Mouse (Mus musculus): Measurements from ENCODE around the gene Tshz3. TPM values are rescaled to one million over a fixed set of nuclear protein-coding genes. Genes with fewer than 3 reads are reported as not detected.

Gene Tshz3
- polyA plus RNA-seq, 1 experiment from 2014 or later, result 104 TPM

DNA sequence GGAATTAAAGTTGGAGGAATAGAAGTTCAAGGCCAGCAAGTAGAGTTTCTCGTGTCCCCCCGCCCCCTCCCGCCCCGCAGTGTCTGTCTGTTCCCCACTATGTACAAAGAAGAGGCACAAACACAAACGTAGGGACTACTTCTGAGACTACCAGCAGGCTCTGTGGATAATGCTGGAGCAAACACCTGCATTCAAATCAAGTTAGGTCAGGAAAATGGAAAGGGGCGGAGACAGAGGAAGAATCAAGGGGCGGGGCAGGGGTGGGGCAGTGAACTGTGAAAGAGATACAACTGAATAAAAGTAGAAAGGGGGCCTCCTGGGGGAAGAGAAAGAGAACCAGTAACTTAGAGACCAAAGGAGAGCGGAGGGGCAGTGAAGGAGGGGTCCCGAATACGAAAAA lies 19.4 kb upstream of the Tshz3 start:
- Histone ChIP-seq H3K4me3 (ENCODE audit: low read depth, low read length) (no peak overlapping the region), H3K27ac (ENCODE audit: low read depth, low read length) (no peak overlapping the region), H3K4me1 (ENCODE audit: control insufficient read depth, insufficient read depth, low read length) (peaks cover 13% of the 10 kb centered on the region), H3K9ac (replicated peaks; ENCODE audit: low read depth, low read length) (no peak overlapping the region), H3K4me2 (ENCODE audit: low read depth, low read length) (peak overlapping the region; percentile 50; the same call in 1 of the 2 replicates), H3K27me3 (ENCODE audit: control insufficient read depth, insufficient read depth, low read length) (no peaks in the 10 kb centered on the region), H3K36me3 (ENCODE audit: control insufficient read depth, insufficient read depth, low read length) (no peaks in the 10 kb centered on the region), H3K9me3 (ENCODE audit: control insufficient read depth, low read length) (no peaks in the 10 kb centered on the region)
- WGBS, result 7% methylated on average over 10 of the region's 10 CpGs
- no peak for ATAC-seq (ENCODE audit: low read depth)

DNA sequence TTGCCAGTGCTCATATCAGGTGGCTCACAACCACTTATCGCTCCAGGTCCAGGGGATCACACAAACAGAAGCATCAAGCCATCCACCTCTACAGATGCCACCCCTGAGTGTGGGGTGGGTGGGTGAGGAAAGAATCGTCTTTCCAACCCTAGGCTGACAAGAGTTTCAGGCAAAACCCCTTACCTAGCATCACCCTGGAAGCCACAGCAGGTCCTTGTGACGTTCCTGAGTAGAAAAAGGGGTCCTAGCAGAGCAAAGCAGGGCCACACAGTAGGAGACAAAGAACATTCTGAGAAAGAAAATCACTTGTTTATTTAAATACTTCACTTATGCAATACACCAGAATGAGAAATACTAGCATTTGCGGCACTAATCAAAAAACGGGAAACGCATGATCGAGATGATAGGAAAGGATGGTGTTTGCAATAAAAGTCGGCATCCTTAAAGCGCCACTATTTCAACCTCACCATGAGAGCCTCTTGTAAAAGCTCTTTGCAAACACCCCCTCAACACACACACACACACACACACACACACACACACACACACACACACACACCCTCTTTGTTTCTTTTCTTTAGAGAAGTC lies 18.8 kb upstream of the Tshz3 start:
- Histone ChIP-seq H3K9ac (replicated peaks; ENCODE audit: low read depth, low read length) (no peak overlapping the region), H3K36me3 (ENCODE audit: control insufficient read depth, insufficient read depth, low read length) (no peaks in the 10 kb centered on the region), H3K4me1 (ENCODE audit: control insufficient read depth, insufficient read depth, low read length) (peaks cover 13% of the 10 kb centered on the region), H3K4me3 (ENCODE audit: low read depth, low read length) (no peak overlapping the region), H3K27ac (ENCODE audit: low read depth, low read length) (no peak overlapping the region), H3K4me2 (ENCODE audit: low read depth, low read length) (peak overlapping the region; percentile 50), H3K9me3 (ENCODE audit: control insufficient read depth, low read length) (no peaks in the 10 kb centered on the region), H3K27me3 (ENCODE audit: control insufficient read depth, insufficient read depth, low read length) (no peaks in the 10 kb centered on the region)
- WGBS, result 1% methylated on average over 9 of the region's 9 CpGs
- no peak for ATAC-seq (ENCODE audit: low read depth)

DNA sequence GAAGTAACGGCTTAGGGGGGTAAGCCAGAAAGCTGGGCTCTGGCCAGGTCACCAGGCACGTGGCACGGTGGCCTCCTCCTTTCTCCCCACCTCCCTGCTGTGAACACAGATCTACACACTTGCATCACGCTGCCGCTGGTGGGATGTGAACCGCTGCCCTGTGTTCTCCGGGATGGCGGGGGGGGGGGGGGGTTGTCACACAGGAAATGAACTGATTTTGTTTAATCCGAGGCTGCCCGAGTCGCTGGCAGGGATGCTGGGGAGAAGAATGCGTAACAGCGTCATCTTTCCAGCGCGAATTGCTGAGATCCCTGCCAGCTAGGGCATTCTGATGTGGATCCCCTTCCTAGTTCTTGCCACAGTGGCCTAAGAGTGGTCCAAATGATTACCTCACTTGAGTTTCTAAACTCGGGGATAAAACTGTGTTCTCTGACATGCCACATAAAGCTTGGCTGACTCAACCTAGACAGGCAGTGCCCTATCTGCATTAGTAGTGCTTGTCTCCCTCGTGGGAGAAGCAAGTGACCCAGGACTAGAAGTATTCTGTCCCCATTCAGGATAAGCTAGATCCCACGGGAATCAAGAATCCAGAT lies 18.0 kb upstream of the Tshz3 start:
- no peak overlapping the region for H3K27ac ChIP-seq (ENCODE audit: low read depth, low read length)
- peaks cover 13% of the 10 kb centered on the region for H3K4me1 ChIP-seq (ENCODE audit: control insufficient read depth, insufficient read depth, low read length)
- H3K4me2 ChIP-seq (ENCODE audit: low read depth, low read length), result peak overlapping the region; percentile 50
- H3K9me3 ChIP-seq (ENCODE audit: control insufficient read depth, low read length), result no peaks in the 10 kb centered on the region
- no peaks in the 10 kb centered on the region for H3K36me3 ChIP-seq (ENCODE audit: control insufficient read depth, insufficient read depth, low read length)
- H3K27me3 ChIP-seq (ENCODE audit: control insufficient read depth, insufficient read depth, low read length), result no peaks in the 10 kb centered on the region
- H3K9ac ChIP-seq (replicated peaks; ENCODE audit: low read depth, low read length), result peak overlapping the region; percentile 22; the same call in 1 of the 2 replicates
- peak; percentile 22; the same call in 1 of the 2 replicates for ATAC-seq (ENCODE audit: low read depth)
- peak overlapping the region; percentile 11; the same call in 1 of the 2 replicates for H3K4me3 ChIP-seq (ENCODE audit: low read depth, low read length)
- WGBS, result 2% methylated on average over 18 of the region's 18 CpGs

DNA sequence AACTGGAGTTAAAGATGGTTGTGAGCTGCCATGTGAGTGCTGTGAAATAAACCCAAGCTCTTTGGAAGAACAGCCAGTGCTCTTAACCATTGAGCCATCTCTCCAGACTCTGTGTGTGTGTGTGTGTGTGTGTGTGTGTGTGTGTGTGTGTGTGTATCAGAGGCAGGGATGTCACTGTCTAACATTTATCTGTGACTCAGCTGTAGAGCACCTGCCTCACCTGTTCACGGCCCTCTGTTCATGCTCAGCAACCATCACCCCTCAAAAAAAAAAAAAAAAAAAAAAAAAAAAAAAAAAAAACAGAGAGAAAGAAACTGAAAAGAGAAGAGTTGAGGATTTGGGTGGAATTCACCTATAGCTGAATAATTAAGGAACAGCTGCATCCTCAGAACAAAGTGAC lies 10.4 kb upstream of the Tshz3 start:
- H3K27me3 ChIP-seq (ENCODE audit: control insufficient read depth, insufficient read depth, low read length), result 0 out of 2 replicates have a peak, but pooled peaks cover 2% of the 10 kb centered on the region
- no peak for ATAC-seq (ENCODE audit: low read depth)
- no peak overlapping the region for H3K4me2 ChIP-seq (ENCODE audit: low read depth, low read length)
- H3K9me3 ChIP-seq (ENCODE audit: control insufficient read depth, low read length), result no peaks in the 10 kb centered on the region
- no peak overlapping the region for H3K27ac ChIP-seq (ENCODE audit: low read depth, low read length)
- 85% methylated on average over 1 of the region's 1 CpGs for WGBS
- H3K9ac ChIP-seq (replicated peaks; ENCODE audit: low read depth, low read length), result no peak overlapping the region
- H3K4me1 ChIP-seq (ENCODE audit: control insufficient read depth, insufficient read depth, low read length), result peaks cover 13% of the 10 kb centered on the region
- no peaks in the 10 kb centered on the region for H3K36me3 ChIP-seq (ENCODE audit: control insufficient read depth, insufficient read depth, low read length)
- no peak overlapping the region for H3K4me3 ChIP-seq (ENCODE audit: low read depth, low read length)

DNA sequence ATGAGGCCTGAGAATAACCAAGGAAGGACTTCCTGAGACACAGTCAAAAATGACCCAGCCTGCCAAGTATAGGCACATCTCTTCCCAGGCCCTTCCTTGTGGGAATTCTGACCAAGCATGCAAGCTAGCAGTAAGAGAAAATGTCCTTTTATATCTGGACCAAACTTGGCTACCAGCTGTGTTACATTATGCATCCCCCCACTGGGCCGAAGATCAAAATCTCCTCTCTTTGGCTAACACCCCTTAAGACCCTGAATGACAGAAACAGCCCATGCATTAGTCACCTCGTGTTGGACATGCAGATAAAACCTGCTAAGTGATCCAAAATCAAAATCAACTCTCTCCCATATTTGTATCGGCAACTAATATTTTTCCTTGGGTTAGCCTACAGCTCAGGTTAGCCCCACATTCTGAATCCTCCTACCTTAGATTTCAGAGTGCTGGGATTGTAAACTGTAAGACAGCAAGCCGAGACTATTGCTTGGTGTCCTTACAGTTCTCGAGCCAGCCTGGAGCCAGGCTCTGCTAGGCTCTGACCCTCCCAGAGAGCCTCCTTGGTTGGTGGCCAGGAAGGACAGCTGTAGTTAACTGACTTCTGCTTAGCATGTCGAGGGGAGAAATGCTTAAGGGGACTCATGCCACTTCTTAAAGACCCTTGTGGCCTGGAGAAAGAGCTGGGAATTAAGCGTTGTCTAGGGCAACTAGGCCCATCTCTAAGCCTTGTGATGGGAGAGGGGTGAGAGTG lies 8.7 kb upstream of the Tshz3 start:
- 61% methylated on average over 7 of the region's 7 CpGs for WGBS
- H3K4me3 ChIP-seq (ENCODE audit: low read depth, low read length), result no peak overlapping the region
- no peaks in the 10 kb centered on the region for H3K36me3 ChIP-seq (ENCODE audit: control insufficient read depth, insufficient read depth, low read length)
- no peak overlapping the region for H3K27ac ChIP-seq (ENCODE audit: low read depth, low read length)
- H3K9me3 ChIP-seq (ENCODE audit: control insufficient read depth, low read length), result no peaks in the 10 kb centered on the region
- no peak for ATAC-seq (ENCODE audit: low read depth)
- H3K27me3 ChIP-seq (ENCODE audit: control insufficient read depth, insufficient read depth, low read length), result 0 out of 2 replicates have a peak, but pooled peaks cover 6% of the 10 kb centered on the region
- no peak overlapping the region for H3K4me2 ChIP-seq (ENCODE audit: low read depth, low read length)
- peaks cover 19% of the 10 kb centered on the region for H3K4me1 ChIP-seq (ENCODE audit: control insufficient read depth, insufficient read depth, low read length)
- no peak overlapping the region for H3K9ac ChIP-seq (replicated peaks; ENCODE audit: low read depth, low read length)

DNA sequence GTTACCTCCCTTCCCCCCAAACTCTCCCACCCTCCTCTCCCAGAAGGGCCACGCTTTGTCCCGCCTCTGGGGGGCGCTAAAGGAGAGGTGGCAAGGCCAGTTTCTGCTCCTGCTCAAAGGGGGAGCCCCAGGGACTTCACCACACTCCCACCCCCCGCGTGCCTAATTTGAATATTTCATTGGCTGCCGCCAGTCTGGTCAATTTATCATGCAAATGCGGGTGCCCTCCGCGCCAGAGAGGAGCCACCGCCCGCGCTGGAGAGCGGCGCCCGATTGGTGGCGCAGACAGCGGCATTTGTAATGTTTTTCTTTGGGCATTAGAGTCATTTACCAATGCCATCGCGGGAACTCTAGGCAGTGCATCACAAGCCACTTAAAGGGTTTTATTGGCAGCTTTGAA lies 7.4 kb upstream of the Tshz3 start:
- H3K27me3 ChIP-seq (ENCODE audit: control insufficient read depth, insufficient read depth, low read length), result 0 out of 2 replicates have a peak, but pooled peaks cover 6% of the 10 kb centered on the region
- peak overlapping the region; percentile 27; the same call in 1 of the 2 replicates for H3K4me2 ChIP-seq (ENCODE audit: low read depth, low read length)
- peaks cover 25% of the 10 kb centered on the region for H3K4me1 ChIP-seq (ENCODE audit: control insufficient read depth, insufficient read depth, low read length)
- 1% methylated on average over 19 of the region's 19 CpGs for WGBS
- no peaks in the 10 kb centered on the region for H3K36me3 ChIP-seq (ENCODE audit: control insufficient read depth, insufficient read depth, low read length)
- no peak overlapping the region for H3K4me3 ChIP-seq (ENCODE audit: low read depth, low read length)
- no peak overlapping the region for H3K9ac ChIP-seq (replicated peaks; ENCODE audit: low read depth, low read length)
- ATAC-seq (ENCODE audit: low read depth), result peak; percentile 25; the same call in 1 of the 2 replicates
- H3K9me3 ChIP-seq (ENCODE audit: control insufficient read depth, low read length), result no peaks in the 10 kb centered on the region
- H3K27ac ChIP-seq (ENCODE audit: low read depth, low read length), result no peak overlapping the region

DNA sequence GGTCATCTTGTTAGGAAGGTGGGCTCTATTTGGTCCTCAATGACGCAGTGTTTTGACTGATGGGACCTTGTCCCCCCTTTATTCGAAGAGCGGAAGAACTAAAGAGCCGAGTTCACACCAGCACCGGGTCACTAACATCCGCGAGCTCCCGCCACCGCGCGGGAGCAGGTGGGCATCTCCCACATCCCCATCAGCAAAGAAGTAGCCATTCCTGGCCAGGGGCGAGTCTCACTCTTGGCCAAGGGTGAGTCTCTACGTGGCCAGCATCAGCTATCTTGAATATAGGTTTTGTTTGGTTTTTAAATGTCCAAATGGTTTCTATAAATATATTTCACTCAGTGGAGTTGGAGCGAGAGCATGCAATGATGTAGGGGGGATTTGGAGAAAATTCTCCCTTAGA lies 6.3 kb upstream of the Tshz3 start:
- Histone ChIP-seq H3K4me3 (ENCODE audit: low read depth, low read length) (no peak overlapping the region), H3K27ac (ENCODE audit: low read depth, low read length) (no peak overlapping the region), H3K36me3 (ENCODE audit: control insufficient read depth, insufficient read depth, low read length) (no peaks in the 10 kb centered on the region), H3K9ac (replicated peaks; ENCODE audit: low read depth, low read length) (no peak overlapping the region), H3K4me1 (ENCODE audit: control insufficient read depth, insufficient read depth, low read length) (peaks cover 25% of the 10 kb centered on the region), H3K27me3 (ENCODE audit: control insufficient read depth, insufficient read depth, low read length) (0 out of 2 replicates have a peak, but pooled peaks cover 6% of the 10 kb centered on the region), H3K4me2 (ENCODE audit: low read depth, low read length) (peak overlapping the region; percentile 27; the same call in 1 of the 2 replicates), H3K9me3 (ENCODE audit: control insufficient read depth, low read length) (no peaks in the 10 kb centered on the region)
- no peak for ATAC-seq (ENCODE audit: low read depth)
- WGBS, result under 1% methylated on average over 14 of the region's 14 CpGs

DNA sequence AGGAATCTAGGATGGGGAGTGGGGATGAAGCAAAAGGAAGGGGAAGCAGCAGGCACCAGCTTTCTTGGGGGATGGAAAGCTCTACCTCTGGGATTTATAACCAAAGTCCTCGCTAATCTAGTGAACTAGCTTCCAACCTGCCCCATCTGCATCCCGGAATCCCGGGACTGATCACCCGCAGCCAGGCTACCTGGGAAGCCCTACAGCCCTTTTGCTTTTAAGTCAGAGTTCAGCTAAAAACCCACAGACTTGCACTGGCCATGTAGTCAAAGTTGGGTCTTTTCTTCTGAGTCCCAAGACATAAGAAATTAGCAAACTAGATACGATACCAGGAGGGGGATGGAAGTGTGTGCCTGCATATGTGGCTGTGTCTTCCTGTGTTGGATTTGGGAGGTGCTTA lies 5.5 kb upstream of the Tshz3 start:
- ATAC-seq (ENCODE audit: low read depth), result no peak
- H3K9me3 ChIP-seq (ENCODE audit: control insufficient read depth, low read length), result no peaks in the 10 kb centered on the region
- no peaks in the 10 kb centered on the region for H3K36me3 ChIP-seq (ENCODE audit: control insufficient read depth, insufficient read depth, low read length)
- H3K4me2 ChIP-seq (ENCODE audit: low read depth, low read length), result no peak overlapping the region
- H3K27ac ChIP-seq (ENCODE audit: low read depth, low read length), result no peak overlapping the region
- no peak overlapping the region for H3K9ac ChIP-seq (replicated peaks; ENCODE audit: low read depth, low read length)
- H3K4me1 ChIP-seq (ENCODE audit: control insufficient read depth, insufficient read depth, low read length), result peaks cover 25% of the 10 kb centered on the region
- 0 out of 2 replicates have a peak, but pooled peaks cover 6% of the 10 kb centered on the region for H3K27me3 ChIP-seq (ENCODE audit: control insufficient read depth, insufficient read depth, low read length)
- WGBS, result 8% methylated on average over 5 of the region's 5 CpGs
- no peak overlapping the region for H3K4me3 ChIP-seq (ENCODE audit: low read depth, low read length)

DNA sequence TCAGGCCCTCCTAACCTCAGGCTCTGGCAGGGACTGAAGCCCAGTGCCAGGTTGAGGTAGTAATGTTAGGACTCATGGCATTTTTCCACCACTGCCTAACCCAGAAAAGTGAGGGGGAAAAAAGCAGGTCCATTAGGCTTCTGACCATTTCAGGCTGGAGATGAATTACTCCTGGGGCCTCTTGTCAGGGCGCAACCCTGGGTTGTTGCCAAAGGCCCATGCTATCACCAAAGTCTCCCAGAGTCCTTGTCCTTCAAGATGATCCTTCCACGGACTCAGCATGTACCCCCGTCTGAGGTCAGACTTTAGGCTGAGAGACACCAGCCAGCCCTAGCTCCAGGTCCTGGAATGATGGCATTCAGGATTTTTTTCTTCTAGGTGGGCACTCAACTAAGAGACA lies 4.8 kb upstream of the Tshz3 start:
- no peak overlapping the region for H3K27ac ChIP-seq (ENCODE audit: low read depth, low read length)
- ATAC-seq (ENCODE audit: low read depth), result no peak
- H3K27me3 ChIP-seq (ENCODE audit: control insufficient read depth, insufficient read depth, low read length), result 0 out of 2 replicates have a peak, but pooled peaks cover 6% of the 10 kb centered on the region
- peaks cover 25% of the 10 kb centered on the region for H3K4me1 ChIP-seq (ENCODE audit: control insufficient read depth, insufficient read depth, low read length)
- no peaks in the 10 kb centered on the region for H3K9me3 ChIP-seq (ENCODE audit: control insufficient read depth, low read length)
- H3K36me3 ChIP-seq (ENCODE audit: control insufficient read depth, insufficient read depth, low read length), result no peaks in the 10 kb centered on the region
- no peak overlapping the region for H3K4me2 ChIP-seq (ENCODE audit: low read depth, low read length)
- no peak overlapping the region for H3K9ac ChIP-seq (replicated peaks; ENCODE audit: low read depth, low read length)
- WGBS, result 28% methylated on average over 3 of the region's 3 CpGs
- H3K4me3 ChIP-seq (ENCODE audit: low read depth, low read length), result no peak overlapping the region

Measured in neural tube, embryonic 14.5 days (tissue).